In the genomic region with DNA sequence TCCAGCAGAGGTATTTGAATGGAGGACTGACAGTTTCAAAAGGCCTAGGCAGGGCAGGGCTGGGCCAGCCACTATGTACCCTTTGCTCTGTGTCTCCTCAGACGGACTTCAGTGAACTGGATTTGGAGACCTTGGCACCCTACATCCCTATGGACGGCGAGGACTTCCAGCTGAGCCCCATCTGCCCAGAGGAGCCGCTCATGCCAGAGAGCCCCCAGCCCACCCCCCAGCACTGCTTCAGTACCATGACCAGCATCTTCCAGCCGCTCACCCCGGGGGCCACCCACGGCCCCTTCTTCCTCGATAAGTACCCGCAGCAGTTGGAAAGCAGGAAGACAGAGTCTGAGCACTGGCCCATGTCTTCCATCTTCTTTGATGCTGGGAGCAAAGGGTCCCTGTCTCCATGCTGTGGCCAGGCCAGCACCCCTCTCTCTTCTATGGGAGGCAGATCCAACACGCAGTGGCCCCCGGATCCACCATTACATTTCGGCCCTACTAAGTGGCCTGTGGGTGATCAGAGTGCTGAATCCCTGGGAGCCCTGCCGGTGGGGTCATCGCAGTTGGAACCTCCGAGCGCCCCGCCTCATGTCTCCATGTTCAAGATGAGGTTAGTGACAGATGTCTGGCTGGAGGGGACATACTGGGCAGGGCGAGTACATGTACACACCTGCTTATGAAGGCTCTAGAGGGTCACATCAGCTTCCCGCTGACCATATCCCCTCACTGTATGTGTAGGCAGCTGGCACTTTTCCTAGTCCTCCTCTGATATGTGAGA, we compare ENCODE assay signal across 20 mouse cellular contexts.
DNase-seq lines count a peak whose midpoint lies in the region; ATAC-seq and TF ChIP-seq lines count a peak whose summit lies in the region.
"Had no signal": no experiment of that assay in that cellular context is flagged by ENCODE, and none has a peak within 500 bp of the region (broad histone marks: within the 10 kb centered on the region; RNA-seq: fewer than 3 reads in every experiment).

No protein-coding gene starts in this region.

- no peaks in the 10 kb centered on the region for H3K27me3 ChIP-seq in intestine, embryonic 14.5 days (replicated peaks; ENCODE audit: control insufficient read depth, insufficient read depth, low read length)
- H3K27me3 ChIP-seq in intestine, postnatal 0 days (replicated peaks; ENCODE audit: control insufficient read depth, insufficient read depth, low read length), result no peaks in the 10 kb centered on the region
- H3K27me3 ChIP-seq in embryonic facial prominence, embryonic 10.5 days (replicated peaks; ENCODE audit: low read depth, poor library complexity, severe bottlenecking), result no peaks in the 10 kb centered on the region
- H3K27me3 ChIP-seq: embryonic facial prominence, embryonic 12.5 days; forebrain, embryonic 12.5 days had no signal

- H3K36me3 ChIP-seq in intestine, embryonic 14.5 days (ENCODE audit: control insufficient read depth, insufficient read depth, low read length), result no peaks in the 10 kb centered on the region
- H3K36me3 ChIP-seq in intestine, postnatal 0 days (ENCODE audit: control insufficient read depth, insufficient read depth), result peaks cover 27% of the 10 kb centered on the region; the same call in 1 of the 2 replicates
- H3K36me3 ChIP-seq in embryonic facial prominence, embryonic 10.5 days (replicated peaks), result no peaks in the 10 kb centered on the region
- H3K36me3 ChIP-seq: embryonic facial prominence, embryonic 12.5 days; forebrain, embryonic 12.5 days; hindbrain, embryonic 10.5 days had no signal

- ATAC-seq in intestine, embryonic 14.5 days (replicated peaks; ENCODE audit: low FRiP score, low TSS enrichment, low read depth), result no peak
- ATAC-seq in intestine, postnatal 0 days, result no peak
- ATAC-seq: forebrain, postnatal 0 days had no signal

- H3K27ac ChIP-seq in gastrocnemius, adult 2 months, result no peak overlapping the region
- H3K27ac ChIP-seq in intestine, embryonic 14.5 days (ENCODE audit: low read depth), result no peak overlapping the region
- H3K27ac ChIP-seq in intestine, postnatal 0 days (ENCODE audit: low read depth, low read length), result no peak overlapping the region
- H3K27ac ChIP-seq in embryonic facial prominence, embryonic 10.5 days (replicated peaks), result no peak overlapping the region
- H3K27ac ChIP-seq: embryonic facial prominence, embryonic 12.5 days; forebrain, embryonic 12.5 days; heart, adult 2 months; heart, embryonic 13.5 days; hindbrain, embryonic 10.5 days; hindbrain, embryonic 14.5 days had no signal

- H3K4me2 ChIP-seq in intestine, embryonic 14.5 days (ENCODE audit: low read length), result no peak overlapping the region
- no peak overlapping the region for H3K4me2 ChIP-seq in intestine, postnatal 0 days (replicated peaks; ENCODE audit: low read depth)
- H3K4me2 ChIP-seq: embryonic facial prominence, embryonic 12.5 days; forebrain, embryonic 12.5 days; heart, embryonic 13.5 days; hindbrain, embryonic 14.5 days had no signal

- no peaks in the 10 kb centered on the region for H3K4me1 ChIP-seq in intestine, embryonic 14.5 days (replicated peaks; ENCODE audit: control insufficient read depth, insufficient read depth, low read length)
- no peaks in the 10 kb centered on the region for H3K4me1 ChIP-seq in intestine, postnatal 0 days (replicated peaks; ENCODE audit: control insufficient read depth, insufficient read depth, low read length)
- H3K4me1 ChIP-seq in embryonic facial prominence, embryonic 10.5 days, result peaks cover 5% of the 10 kb centered on the region
- H3K4me1 ChIP-seq: embryonic facial prominence, embryonic 12.5 days; forebrain, embryonic 12.5 days; heart, embryonic 13.5 days; hindbrain, embryonic 10.5 days had no signal

- H3K9ac ChIP-seq in intestine, embryonic 14.5 days (ENCODE audit: low read length), result no peak overlapping the region
- no peak overlapping the region for H3K9ac ChIP-seq in intestine, postnatal 0 days (ENCODE audit: low read depth, low read length)
- H3K9ac ChIP-seq: embryonic facial prominence, embryonic 12.5 days; forebrain, embryonic 12.5 days; forebrain, postnatal 0 days; heart, embryonic 13.5 days; hindbrain, embryonic 14.5 days had no signal

- no peaks in the 10 kb centered on the region for H3K9me3 ChIP-seq in intestine, embryonic 14.5 days (ENCODE audit: control insufficient read depth, low read length)
- H3K9me3 ChIP-seq in intestine, postnatal 0 days (ENCODE audit: control insufficient read depth), result no peaks in the 10 kb centered on the region
- H3K9me3 ChIP-seq in embryonic facial prominence, embryonic 10.5 days, result no peaks in the 10 kb centered on the region
- H3K9me3 ChIP-seq: embryonic facial prominence, embryonic 12.5 days; forebrain, embryonic 12.5 days; heart, embryonic 13.5 days; hindbrain, embryonic 10.5 days had no signal

- WGBS in intestine, embryonic 14.5 days, result 93% methylated on average over 19 of the region's 19 CpGs
- WGBS in intestine, postnatal 0 days, result 95% methylated on average over 19 of the region's 19 CpGs
- 94% methylated on average over 19 of the region's 19 CpGs for WGBS in embryonic facial prominence, embryonic 10.5 days

- no peak for TF ChIP-seq CTCF in gastrocnemius, adult 2 months (IDR thresholded peaks at IDR 0.05)
- TF ChIP-seq CTCF in intestine, postnatal 0 days (IDR thresholded peaks at IDR 0.05; ENCODE audit: low read depth), result no peak

- intact Hi-C loops in gastrocnemius, adult 2 months (cut with DNase I), result loop anchor here (5.0 kb wide), 1 partner anchor 80 kb away; no protein-coding TSS in a partner anchor

- DNase-seq in gastrocnemius, postnatal 10 days, result peak; percentile 3
- no peak for DNase-seq in gastrocnemius, adult 2 months
- peak; percentile 41 for DNase-seq in intestine, embryonic 14.5 days (ENCODE audit: low spot score)
- DNase-seq in lung, postnatal 36 days, result peak; percentile 2
- DNase-seq in lung, postnatal 25 days (ENCODE audit: low spot score), result no peak
- DNase-seq in embryonic facial prominence, embryonic 10.5 days (ENCODE audit: low spot score), result peak; percentile 4
- no peak for DNase-seq in frontal cortex, postnatal 14 days (ENCODE audit: low spot score in 2 of 2)
- DNase-seq: adrenal gland, postnatal 10 days; cerebellum, adult 11 months; cerebellum, adult 8-10 months; cerebellum, postnatal 14 days; embryo, embryonic 11 days; forebrain, postnatal 0 days had no signal

- no peak overlapping the region for H3K4me3 ChIP-seq in gastrocnemius, adult 2 months
- H3K4me3 ChIP-seq in intestine, embryonic 14.5 days (ENCODE audit: low read depth, low read length), result no peak overlapping the region
- no peak overlapping the region for H3K4me3 ChIP-seq in intestine, postnatal 0 days (ENCODE audit: low read depth, low read length)
- no peak overlapping the region for H3K4me3 ChIP-seq in embryonic facial prominence, embryonic 10.5 days
- H3K4me3 ChIP-seq: embryonic facial prominence, embryonic 12.5 days; forebrain, embryonic 12.5 days; heart, adult 2 months; heart, embryonic 13.5 days; hindbrain, embryonic 10.5 days had no signal

Comparison
In these comparisons a context has a peak if more than half of its experiments do, and no peak if none do; other contexts are left out.
1. DNase-seq: peak in gastrocnemius, postnatal 10 days (single experiment), intestine, embryonic 14.5 days (single experiment), lung, postnatal 36 days (single experiment) and embryonic facial prominence, embryonic 10.5 days (single experiment); none in gastrocnemius, adult 2 months (single experiment), lung, postnatal 25 days (single experiment) and frontal cortex, postnatal 14 days (0 of 2).